Mouse (Mus musculus) liver, embryonic 13.5 days (tissue): ENCODE results near the gene Ms4a10. TPM values are rescaled to one million over a fixed set of nuclear protein-coding genes. Genes with fewer than 3 reads are reported as not detected.

Experiments
- ATAC-seq: fragments of 200-750 bp; cut with Nextera tagmentation; 2 replicates; pipeline ENCODE4 v1.8.0; 2017; ENCODE audit warnings: low read depth, mild to moderate bottlenecking, moderate number of reproducible peaks, moderate library complexity
- DNase-seq: peaks from one replicate; pipeline ENCODE4 v3.0.0; 2022
- H3K27ac ChIP-seq: fragments of 300-500 bp; sonication (generic); 2 replicates; pipeline ENCODE4 v1.5.1; 2015; ENCODE audit warnings: moderate library complexity, mild to moderate bottlenecking, inconsistent platforms
- H3K27me3 ChIP-seq: fragments of 300-500 bp; sonication (generic); 2 replicates; pipeline ENCODE4 v1.6.1; 2015; ENCODE audit warnings: mild to moderate bottlenecking, inconsistent platforms
- H3K36me3 ChIP-seq: fragments of 300-500 bp; sonication (generic); 2 replicates; pipeline ENCODE4 v1.6.1; 2015; ENCODE audit warnings: mild to moderate bottlenecking, inconsistent platforms
- H3K4me1 ChIP-seq: fragments of 300-500 bp; sonication (generic); replicated peaks from 2 replicates; pipeline ENCODE4 v1.6.1; 2015; ENCODE audit warnings: inconsistent platforms
- H3K4me2 ChIP-seq: fragments of 300-500 bp; sonication (generic); 2 replicates; pipeline ENCODE4 v1.6.1; 2015; ENCODE audit warnings: inconsistent platforms, mild to moderate bottlenecking, moderate library complexity
- H3K4me3 ChIP-seq: fragments of 300-500 bp; sonication (generic); replicated peaks from 2 replicates; pipeline ENCODE4 v1.5.1; 2015; ENCODE audit warnings: mild to moderate bottlenecking, inconsistent platforms
- H3K9ac ChIP-seq: fragments of 300-500 bp; sonication (generic); 2 replicates; pipeline ENCODE4 v1.6.1; 2015; ENCODE audit warnings: mild to moderate bottlenecking, inconsistent platforms
- H3K9me3 ChIP-seq: fragments of 300-500 bp; sonication (generic); replicated peaks from 2 replicates; pipeline ENCODE4 v1.6.1; 2016; ENCODE audit warnings: inconsistent platforms
- WGBS: fragments of 180-500 bp; shearing (Covaris S2); methylation state at CpG from one replicate; pipeline ENCODE4 v1.1.7; 2015; ENCODE audit not compliant: insufficient replicate concordance; 5-methylcytosine and 5-hydroxymethylcytosine counted together
- polyA plus RNA-seq: library from polyadenylated mRNA; unstranded; fragments of >200 nt; fragmentation: Nextera tagmentation; extraction: Ambion mirVana; gene quantifications from 2 replicates; pipeline ENCODE4 v1.2.1, GENCODE M21; 2015

Gene Ms4a10
- polyA plus RNA-seq, 1 experiment from 2014 or later: not detected

DNA sequence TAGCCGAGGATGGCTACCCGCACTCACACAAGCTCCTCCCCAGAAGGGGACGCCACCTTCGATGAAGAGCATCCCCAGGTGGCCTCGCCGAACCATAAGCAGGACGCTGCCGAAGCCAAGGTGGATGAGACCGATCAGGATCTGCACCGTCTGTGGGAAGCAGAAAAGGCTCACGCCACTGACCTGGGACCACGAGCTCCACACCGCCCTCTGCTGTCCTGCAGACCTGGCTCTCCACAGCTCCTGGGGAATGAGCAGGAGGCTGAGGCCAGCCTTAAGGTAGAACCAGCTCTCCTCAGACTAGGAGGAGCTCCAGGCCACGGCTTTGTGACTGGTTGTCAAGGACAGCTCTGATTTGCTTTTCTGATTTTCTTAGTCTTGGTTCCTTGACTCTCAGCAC, 8.7 kb upstream of the Ms4a10 start:
- Histone ChIP-seq H3K4me3 (no peak overlapping the region), H3K36me3 (no peaks in the 10 kb centered on the region), H3K9me3 (no peaks in the 10 kb centered on the region), H3K9ac (no peak overlapping the region), H3K4me2 (0 out of 2 replicates have a peak overlapping the region, but pooled peaks have one; percentile 8), H3K4me1 (peaks cover 4% of the 10 kb centered on the region; the same call in 1 of the 2 replicates), H3K27me3 (no peaks in the 10 kb centered on the region), H3K27ac (no peak overlapping the region)
- 18% methylated on average over 14 of the region's 14 CpGs for WGBS
- no peak for DNase-seq
- no peak for ATAC-seq

DNA sequence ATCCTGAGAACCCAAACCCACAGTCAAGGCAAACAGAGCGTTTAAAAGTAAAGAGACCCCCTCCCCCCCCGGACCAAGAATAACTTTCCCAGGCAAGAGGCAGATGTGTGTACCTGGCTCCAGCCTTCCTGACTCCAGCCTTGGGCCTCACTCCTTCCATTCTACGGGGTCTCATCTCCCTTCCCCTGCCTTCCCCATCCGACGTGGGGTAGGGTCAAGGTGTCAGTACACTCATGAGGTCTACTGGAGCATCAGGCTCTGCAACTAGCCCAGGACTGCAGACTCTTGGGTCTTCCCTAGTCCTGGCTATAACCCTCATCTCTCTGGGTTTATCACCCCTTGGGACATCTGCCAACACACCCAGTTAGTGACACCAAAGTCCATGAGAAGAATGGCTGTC, 5.7 kb upstream of the Ms4a10 start:
- no peak overlapping the region for H3K27ac ChIP-seq
- peaks cover 4% of the 10 kb centered on the region; the same call in 1 of the 2 replicates for H3K4me1 ChIP-seq
- H3K9ac ChIP-seq: no peak overlapping the region
- no peaks in the 10 kb centered on the region for H3K27me3 ChIP-seq
- 46% methylated on average over 5 of the region's 5 CpGs for WGBS
- ATAC-seq: no peak
- DNase-seq: no peak
- H3K36me3 ChIP-seq: no peaks in the 10 kb centered on the region
- no peak overlapping the region for H3K4me3 ChIP-seq
- no peaks in the 10 kb centered on the region for H3K9me3 ChIP-seq
- H3K4me2 ChIP-seq: no peak overlapping the region

DNA sequence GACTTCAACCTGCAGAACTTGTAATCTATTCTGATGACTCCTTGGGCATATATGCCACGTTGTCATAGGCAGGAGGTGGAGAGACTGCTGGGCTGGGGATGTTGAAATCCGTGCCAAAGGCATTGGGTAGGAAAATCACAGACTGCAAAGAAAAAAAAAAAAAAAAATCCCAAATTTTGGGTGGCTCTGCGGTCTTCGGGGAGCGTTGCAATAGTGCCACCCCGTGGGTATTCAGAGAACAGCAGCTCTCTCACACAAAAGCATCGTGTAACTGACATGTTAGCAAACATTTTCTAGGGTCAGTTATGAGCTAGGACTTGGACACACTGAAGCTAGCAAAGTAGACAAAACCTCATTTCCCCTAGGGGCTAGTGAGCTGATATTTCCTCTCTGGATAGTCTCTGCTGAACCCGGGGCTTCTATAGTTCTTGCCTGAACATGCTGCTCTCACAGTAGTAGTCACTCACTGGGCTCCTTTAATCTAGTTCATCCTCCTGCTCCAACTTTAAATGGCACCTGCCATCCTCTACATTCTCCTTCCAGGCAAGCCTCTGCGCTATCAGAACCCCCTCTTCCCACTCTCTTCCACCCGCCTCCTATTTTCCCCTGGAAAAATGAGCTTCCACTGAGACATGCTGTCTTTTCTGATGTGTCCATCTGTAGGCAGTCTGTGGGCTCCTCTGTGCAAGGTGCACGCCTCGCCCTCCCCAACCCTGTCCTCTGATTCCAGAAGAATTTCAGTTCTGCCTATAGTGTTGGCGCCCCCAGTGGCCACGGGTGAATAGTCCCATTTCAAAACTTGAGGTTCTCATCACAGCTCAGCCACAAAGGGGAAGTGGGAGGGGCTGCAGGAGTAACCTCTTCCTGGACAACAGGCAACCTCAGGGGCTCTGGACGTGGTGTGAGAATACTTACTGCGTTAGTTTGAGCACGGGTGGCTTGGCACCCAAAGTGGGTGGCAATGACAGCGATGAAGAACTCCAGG, 5.0 kb upstream of the Ms4a10 start:
- Histone ChIP-seq H3K36me3 (no peaks in the 10 kb centered on the region), H3K4me3 (no peak overlapping the region), H3K4me1 (peaks cover 4% of the 10 kb centered on the region; the same call in 1 of the 2 replicates), H3K9me3 (no peaks in the 10 kb centered on the region), H3K4me2 (peak overlapping the region; percentile 38), H3K9ac (no peak overlapping the region), H3K27me3 (no peaks in the 10 kb centered on the region), H3K27ac (no peak overlapping the region)
- DNase-seq (peak; percentile 61), ATAC-seq (peak; percentile 55)
- 6% methylated on average over 18 of the region's 18 CpGs for WGBS

DNA sequence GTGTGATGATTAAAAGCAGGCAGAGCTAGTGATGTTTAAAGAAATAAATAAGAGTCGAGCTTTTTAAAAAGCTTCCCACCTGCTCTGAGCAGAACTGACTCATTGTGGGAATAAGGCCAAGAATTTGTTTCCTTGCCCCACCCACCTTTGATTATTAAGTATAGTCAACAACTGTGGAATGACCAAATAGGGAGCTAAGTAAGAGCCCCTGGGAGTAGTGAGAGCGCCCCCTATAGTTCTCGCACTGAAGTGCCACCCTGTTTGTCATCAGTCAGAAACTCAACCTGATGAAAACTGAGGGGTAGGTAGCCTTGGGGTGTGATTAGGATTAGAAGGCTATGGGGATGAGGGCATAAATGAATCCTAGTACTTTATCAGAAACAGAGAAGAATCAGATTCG, 1.8 kb upstream of the Ms4a10 start:
- no peaks in the 10 kb centered on the region for H3K9me3 ChIP-seq
- H3K9ac ChIP-seq: no peak overlapping the region
- H3K4me2 ChIP-seq: no peak overlapping the region
- H3K4me1 ChIP-seq: peaks cover 4% of the 10 kb centered on the region; the same call in 1 of the 2 replicates
- H3K27ac ChIP-seq: no peak overlapping the region
- WGBS: 32% methylated on average over 4 of the region's 4 CpGs
- no peaks in the 10 kb centered on the region for H3K27me3 ChIP-seq
- DNase-seq (no peak), ATAC-seq (no peak)
- H3K36me3 ChIP-seq: no peaks in the 10 kb centered on the region
- no peak overlapping the region for H3K4me3 ChIP-seq

DNA sequence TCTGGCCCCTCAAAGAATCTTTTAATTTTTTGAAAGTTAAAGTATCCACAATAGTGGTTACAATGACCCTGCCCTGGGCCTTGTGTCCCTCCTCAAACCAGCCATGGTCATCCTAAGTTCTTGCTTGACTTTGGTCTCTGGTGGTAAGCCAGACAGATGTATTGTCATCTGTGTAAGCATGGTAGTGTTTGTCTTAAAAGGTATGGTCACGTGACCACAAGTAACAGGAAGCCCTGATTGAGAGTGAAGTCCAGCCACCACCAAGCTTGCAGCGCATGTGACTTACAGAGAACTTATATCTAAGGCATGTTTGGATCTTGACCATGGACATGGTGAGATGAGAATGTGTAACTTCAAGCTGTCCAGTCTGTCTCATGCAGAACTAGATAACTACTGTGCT, 717 bp upstream of the Ms4a10 start:
- ATAC-seq: no peak
- no peak overlapping the region for H3K9ac ChIP-seq
- no peak overlapping the region for H3K4me3 ChIP-seq
- H3K36me3 ChIP-seq: no peaks in the 10 kb centered on the region
- H3K4me1 ChIP-seq: peaks cover 4% of the 10 kb centered on the region; the same call in 1 of the 2 replicates
- no peak overlapping the region for H3K4me2 ChIP-seq
- H3K27ac ChIP-seq: no peak overlapping the region
- H3K9me3 ChIP-seq: no peaks in the 10 kb centered on the region
- 54% methylated on average over 2 of the region's 2 CpGs for WGBS
- no peak for DNase-seq
- no peaks in the 10 kb centered on the region for H3K27me3 ChIP-seq

DNA sequence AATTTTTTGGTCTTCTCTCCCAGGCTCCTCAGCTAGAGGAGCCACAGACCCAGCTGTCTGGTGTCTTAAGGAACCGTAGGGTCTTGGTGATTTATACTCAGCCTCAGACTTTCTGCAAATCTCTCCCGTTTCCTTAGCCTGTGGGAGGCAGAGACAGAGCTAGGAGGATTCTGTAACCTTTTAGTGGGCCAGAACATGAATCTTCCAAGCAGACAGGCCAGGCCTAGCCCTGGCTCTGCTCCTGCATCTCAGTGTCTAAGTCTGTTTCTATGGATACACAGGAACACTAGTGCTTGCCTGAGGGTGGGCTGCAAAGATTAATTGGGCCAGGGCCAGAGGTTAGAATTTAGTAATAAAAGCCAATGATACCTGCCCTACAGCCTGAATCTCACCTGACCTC, 1.3 kb downstream of the Ms4a10 start:
- Histone ChIP-seq H3K36me3 (no peaks in the 10 kb centered on the region), H3K4me1 (no peaks in the 10 kb centered on the region), H3K9ac (no peak overlapping the region), H3K27me3 (no peaks in the 10 kb centered on the region), H3K9me3 (no peaks in the 10 kb centered on the region), H3K27ac (no peak overlapping the region), H3K4me2 (no peak overlapping the region), H3K4me3 (no peak overlapping the region)
- DNase-seq (no peak), ATAC-seq (no peak)
- WGBS: 40% methylated on average over 2 of the region's 2 CpGs

DNA sequence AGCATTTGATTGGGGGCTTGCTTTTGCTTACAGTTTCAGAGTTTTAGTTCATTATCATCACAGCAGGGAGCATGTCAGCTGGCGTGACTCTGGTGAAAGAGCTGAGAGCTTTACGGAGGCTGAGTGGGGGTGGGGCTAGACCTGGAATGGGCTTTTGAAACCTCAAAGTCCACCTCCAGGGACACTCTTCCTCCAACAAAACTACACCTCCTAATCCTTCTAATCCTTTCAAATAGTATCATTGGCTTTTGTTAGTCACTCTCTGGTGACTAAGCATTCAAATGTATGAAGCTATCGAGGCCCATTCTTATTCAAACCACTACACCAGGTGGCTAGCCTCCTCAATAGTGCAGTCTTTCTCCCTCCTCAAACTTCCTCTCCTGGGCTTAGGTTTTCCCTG, 1.8 kb downstream of the Ms4a10 start:
- no peak overlapping the region for H3K27ac ChIP-seq
- H3K36me3 ChIP-seq: no peaks in the 10 kb centered on the region
- no peak overlapping the region for H3K4me2 ChIP-seq
- H3K9ac ChIP-seq: no peak overlapping the region
- WGBS: 62% methylated on average over 3 of the region's 3 CpGs
- H3K27me3 ChIP-seq: no peaks in the 10 kb centered on the region
- H3K9me3 ChIP-seq: no peaks in the 10 kb centered on the region
- ATAC-seq: no peak
- H3K4me3 ChIP-seq: no peak overlapping the region
- no peak for DNase-seq
- H3K4me1 ChIP-seq: no peaks in the 10 kb centered on the region

DNA sequence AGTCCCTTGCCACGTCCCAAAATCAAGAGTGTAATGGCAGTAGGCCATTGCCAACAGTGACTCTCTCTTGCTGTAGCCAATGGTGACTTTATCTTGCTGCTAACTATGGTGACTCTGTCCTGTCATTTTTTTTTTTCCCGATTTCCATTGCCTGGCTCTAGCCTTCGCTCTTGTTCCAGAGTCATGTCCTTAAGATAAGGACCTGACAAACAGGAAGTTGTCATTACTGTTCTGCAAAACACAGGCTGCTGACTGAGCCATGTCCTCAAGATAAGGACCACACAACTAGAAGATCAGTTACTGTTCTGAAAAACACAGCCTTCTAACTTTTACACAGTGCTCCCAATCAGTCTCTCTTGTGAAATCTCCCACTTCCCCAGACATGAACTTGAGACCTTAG, 4.0 kb downstream of the Ms4a10 start:
- DNase-seq: no peak
- Histone ChIP-seq H3K9ac (no peak overlapping the region), H3K36me3 (no peaks in the 10 kb centered on the region), H3K27ac (no peak overlapping the region), H3K4me1 (no peaks in the 10 kb centered on the region), H3K27me3 (no peaks in the 10 kb centered on the region), H3K4me2 (no peak overlapping the region), H3K9me3 (no peaks in the 10 kb centered on the region), H3K4me3 (no peak overlapping the region)
- no peak for ATAC-seq
- WGBS: 21% methylated on average over 3 of the region's 3 CpGs

DNA sequence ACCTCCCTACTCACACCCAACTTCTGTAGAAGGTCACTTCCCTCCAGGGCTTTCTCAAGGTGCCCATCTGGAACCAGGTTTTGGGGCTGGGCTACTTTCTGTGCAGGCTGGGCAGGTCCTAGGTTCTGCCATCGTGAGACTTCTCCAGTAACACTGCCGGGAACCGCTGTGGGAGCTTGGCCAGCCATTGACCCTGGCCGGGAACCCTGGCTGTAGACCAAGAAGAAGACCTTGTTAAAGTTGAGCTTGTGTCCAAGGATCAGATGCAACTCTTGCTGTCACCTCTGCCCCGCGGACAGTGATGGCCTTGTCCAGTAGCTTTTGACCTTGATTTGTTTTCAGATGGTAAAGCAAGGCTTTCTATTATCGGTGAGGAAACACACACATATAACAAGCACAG, 5.9 kb downstream of the Ms4a10 start:
- no peaks in the 10 kb centered on the region for H3K9me3 ChIP-seq
- H3K27ac ChIP-seq: no peak overlapping the region
- 75% methylated on average over 7 of the region's 7 CpGs for WGBS
- no peak overlapping the region for H3K9ac ChIP-seq
- no peak overlapping the region for H3K4me2 ChIP-seq
- ATAC-seq (no peak), DNase-seq (no peak)
- no peaks in the 10 kb centered on the region for H3K36me3 ChIP-seq
- H3K27me3 ChIP-seq: no peaks in the 10 kb centered on the region
- no peaks in the 10 kb centered on the region for H3K4me1 ChIP-seq
- no peak overlapping the region for H3K4me3 ChIP-seq

DNA sequence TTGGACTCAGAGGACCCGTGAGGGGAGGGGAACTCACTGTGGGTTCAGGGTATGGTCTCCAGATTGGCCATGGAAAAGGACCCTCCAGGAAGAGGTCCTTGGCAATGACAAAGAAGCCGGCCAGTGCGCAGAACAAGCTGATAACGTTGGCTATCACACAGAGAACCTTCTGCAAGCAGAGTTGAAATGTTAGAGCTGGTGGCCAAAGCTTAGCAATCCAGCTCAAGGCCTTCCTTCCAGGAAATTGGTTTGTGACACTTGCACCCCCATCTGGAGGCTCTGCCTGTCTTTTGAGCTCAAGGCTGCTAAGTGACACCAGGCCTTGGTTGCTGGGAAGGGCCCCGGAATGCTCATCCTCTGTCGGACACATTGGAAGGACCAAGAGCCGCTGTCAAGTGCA, 8.7 kb downstream of the Ms4a10 start:
- ATAC-seq (no peak), DNase-seq (no peak)
- H3K9ac ChIP-seq: no peak overlapping the region
- H3K36me3 ChIP-seq: no peaks in the 10 kb centered on the region
- no peaks in the 10 kb centered on the region for H3K4me1 ChIP-seq
- no peaks in the 10 kb centered on the region; the same call in 1 of the 2 replicates for H3K27me3 ChIP-seq
- H3K4me2 ChIP-seq: no peak overlapping the region
- 65% methylated on average over 7 of the region's 7 CpGs for WGBS
- H3K9me3 ChIP-seq: no peaks in the 10 kb centered on the region
- H3K27ac ChIP-seq: no peak overlapping the region
- H3K4me3 ChIP-seq: no peak overlapping the region

DNA sequence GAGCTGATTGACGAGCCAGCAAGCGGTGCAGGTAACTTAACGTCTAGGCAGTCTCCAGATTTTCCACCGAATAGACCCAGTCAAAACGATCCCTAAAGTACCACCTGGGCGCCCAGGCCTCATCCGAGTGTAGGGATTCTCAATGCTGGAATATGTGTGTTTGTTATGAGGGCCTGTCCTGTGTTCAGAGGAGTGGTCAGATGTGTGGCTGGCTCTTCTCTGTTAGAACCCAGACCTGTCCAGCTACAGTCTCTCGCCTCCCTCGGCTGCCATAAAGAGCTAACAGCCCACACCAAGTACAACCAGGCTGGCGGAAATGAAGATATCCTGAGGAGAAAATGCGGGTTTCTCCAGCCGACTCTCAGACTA, 14.5 kb downstream of the Ms4a10 start:
- Histone ChIP-seq H3K36me3 (no peaks in the 10 kb centered on the region), H3K9ac (no peak overlapping the region), H3K27ac (no peak overlapping the region), H3K27me3 (peaks cover 15% of the 10 kb centered on the region; the same call in 1 of the 2 replicates), H3K4me3 (no peak overlapping the region), H3K4me1 (no peaks in the 10 kb centered on the region), H3K4me2 (no peak overlapping the region), H3K9me3 (no peaks in the 10 kb centered on the region)
- ATAC-seq (no peak), DNase-seq (no peak)
- WGBS: 41% methylated on average over 12 of the region's 12 CpGs
